Mouse (Mus musculus) heart, embryonic 15.5 days (tissue): ENCODE measurements around the gene Rnf24. TPM values are rescaled to one million over a fixed set of nuclear protein-coding genes. Genes with fewer than 3 reads are reported as not detected.
A peak's percentile ranks its signal among the peaks of the same experiment; 100 is the strongest.

Experiments
- microRNA-seq: library from miRNA; unstranded; fragments of <30 nt; microRNA quantifications from one replicate; pipeline ENCODE4, GENCODE M21; 2016
- polyA plus RNA-seq: library from polyadenylated mRNA; unstranded; fragments of >200 nt; fragmentation: Nextera tagmentation; extraction: Ambion mirVana; gene quantifications from 2 replicates; pipeline ENCODE4 v1.2.1, GENCODE M21; 2015

Rnf24 gene
- polyA plus RNA-seq, 1 experiment from 2014 or later: 2.0 TPM

Small RNAs within 50 kb of the gene (microRNA-seq; reads per million reads assigned to microRNA genes)
- gene Mir103-2: 42.9 reads per million, percentile 39 among the genes with 10 or more reads in this experiment

Other genes starting within 250 kb of the Rnf24 start
- 10.0 and 11.4 TPM in 2 replicates for gene Hspa12b, start 225.6 kb downstream of the Rnf24 start, polyA plus RNA-seq
- gene Gm11037, start 219.4 kb downstream of the Rnf24 start, polyA plus RNA-seq: not detected in 2 replicates
- 59.5 and 71.3 TPM in 2 replicates for gene 1700037H04Rik, start 192.8 kb downstream of the Rnf24 start, polyA plus RNA-seq
- 7.5 and 10.7 TPM in 2 replicates for gene Cenpb, start 172.8 kb downstream of the Rnf24 start, polyA plus RNA-seq
- gene Cdc25b, start 165.9 kb downstream of the Rnf24 start, polyA plus RNA-seq: 49.9 and 61.4 TPM in 2 replicates
- 1.9 and 2.0 TPM in 2 replicates for gene Spef1, start 165.6 kb downstream of the Rnf24 start, polyA plus RNA-seq
- 35.5 and 40.2 TPM in 2 replicates for gene Ap5s1, start 145.8 kb downstream of the Rnf24 start, polyA plus RNA-seq
- 21.9 and 26.0 TPM in 2 replicates for gene Mavs, start 118.8 kb downstream of the Rnf24 start, polyA plus RNA-seq
- gene Pank2, start 90.4 kb downstream of the Rnf24 start, polyA plus RNA-seq: 24.2 and 24.4 TPM in 2 replicates
- 28.4 and 33.7 TPM in 2 replicates for gene Smox, start 138.6 kb upstream of the Rnf24 start, polyA plus RNA-seq
- 0.62 and 1.7 TPM in 2 replicates for gene Adra1d, start 209.4 kb upstream of the Rnf24 start, polyA plus RNA-seq